Mouse (Mus musculus) MEL (cell line): ENCODE data around the gene Pitpnc1. TPM values are rescaled to one million over a fixed set of nuclear protein-coding genes. Genes with fewer than 3 reads are reported as not detected.
A peak's percentile ranks its signal among the peaks of the same experiment; 100 is the strongest.

ENCODE experiments used
- DNase-seq: peaks from one replicate; pipeline ENCODE4 v3.0.0; 2011; ENCODE audit warnings: low read depth, low spot score
- H3K27ac ChIP-seq: 2 replicates; pipeline ENCODE4 v1.5.1; 2012; ENCODE audit warnings: low read depth, mild to moderate bottlenecking, control low read depth, low read length, moderate library complexity; ENCODE audit not compliant: control insufficient read depth
- H3K27me3 ChIP-seq, 2 experiments: fragments of 150-350 bp in 1 of 2; sonication (generic) in 1 of 2; 2 replicates each; pipeline ENCODE4 v1.6.1; 2012; ENCODE audit warnings: low read length in 2 of 2, mild to moderate bottlenecking in 2 of 2, improper control_type of control experiment in 1 of 2, moderate library complexity in 1 of 2; ENCODE audit not compliant: insufficient read depth in 2 of 2, control insufficient read depth in 1 of 2
- H3K36me3 ChIP-seq, 2 experiments: 2 replicates each; pipeline ENCODE4 v1.6.1; 2012 to 2014; ENCODE audit warnings: low read length in 2 of 2, improper control_type of control experiment in 1 of 2, inconsistent platforms in 1 of 2, mild to moderate bottlenecking in 1 of 2; ENCODE audit not compliant: insufficient read depth in 2 of 2, control insufficient read depth in 1 of 2
- H3K4me1 ChIP-seq, 2 experiments: fragments of 150-350 bp in 1 of 2; sonication (generic) in 1 of 2; 2 replicates each; pipeline ENCODE4 v1.6.1; 2012; ENCODE audit warnings: low read length in 2 of 2, improper control_type of control experiment in 1 of 2, mild to moderate bottlenecking in 1 of 2; ENCODE audit not compliant: insufficient read depth in 2 of 2, control insufficient read depth in 1 of 2
- H3K4me3 ChIP-seq, 2 experiments: fragments of 150-350 bp in 1 of 2; sonication (generic) in 1 of 2; 2 replicates each; pipeline ENCODE4 v1.5.1; 2012; ENCODE audit warnings: low read depth in 2 of 2, low read length in 2 of 2, mild to moderate bottlenecking in 2 of 2, moderate library complexity in 2 of 2, control low read depth in 1 of 2, improper control_type of control experiment in 1 of 2; ENCODE audit not compliant: control insufficient read depth in 1 of 2, insufficient read depth in 1 of 2
- H3K79me2 ChIP-seq: 2 replicates; pipeline ENCODE4 v1.6.1; 2012; ENCODE audit warnings: mild to moderate bottlenecking, low read length, moderate library complexity; ENCODE audit not compliant: control insufficient read depth, poor library complexity, insufficient read depth
- H3K9ac ChIP-seq: 2 replicates; pipeline ENCODE4 v1.6.1; 2012; ENCODE audit warnings: low read depth, mild to moderate bottlenecking, control low read depth, low read length, moderate library complexity; ENCODE audit not compliant: control insufficient read depth, poor library complexity, severe bottlenecking
- H3K9me3 ChIP-seq: fragments of 150-350 bp; sonication (generic); replicated peaks from 2 replicates; pipeline ENCODE4 v1.6.1; 2012; ENCODE audit warnings: mild to moderate bottlenecking, low read length, improper control_type of control experiment, moderate library complexity; ENCODE audit not compliant: insufficient read depth
- BHLHE40 ChIP-seq: IDR thresholded peaks from 2 replicates; pipeline ENCODE4 v1.6.1; 2012; ENCODE audit warnings: low read depth, mild to moderate bottlenecking, inconsistent platforms, low read length, improper control_type of control experiment, borderline replicate concordance
- CHD1 ChIP-seq: IDR thresholded peaks from 2 replicates; pipeline ENCODE4 v1.6.1; 2012; ENCODE audit warnings: low read depth, mild to moderate bottlenecking, inconsistent platforms, low read length, improper control_type of control experiment
- GABPA ChIP-seq: IDR thresholded peaks from 2 replicates; pipeline ENCODE4 v1.6.1; 2012; ENCODE audit warnings: low read depth, mild to moderate bottlenecking, inconsistent platforms, low read length, improper control_type of control experiment, moderate library complexity
- GATA1 ChIP-seq: IDR thresholded peaks from 2 replicates; pipeline ENCODE4 v1.6.1; 2011; ENCODE audit warnings: low read depth, low read length, improper control_type of control experiment
- KAT2A ChIP-seq: conservative IDR thresholded peaks from 2 replicates; pipeline ENCODE4 v1.6.1; 2012; ENCODE audit warnings: low read depth, low read length, improper control_type of control experiment, inconsistent platforms
- MAFK ChIP-seq: IDR thresholded peaks from 2 replicates; pipeline ENCODE4 v1.6.1; 2011; ENCODE audit warnings: low read depth, mild to moderate bottlenecking, low read length, improper control_type of control experiment, borderline replicate concordance
- MAX ChIP-seq: IDR thresholded peaks from 2 replicates; pipeline ENCODE4 v1.6.1; 2011; ENCODE audit warnings: low read length, improper control_type of control experiment
- MAZ ChIP-seq: IDR thresholded peaks from 2 replicates; pipeline ENCODE4 v1.6.1; 2012; ENCODE audit warnings: low read depth, mild to moderate bottlenecking, inconsistent platforms, low read length, improper control_type of control experiment
- MEF2A ChIP-seq: IDR thresholded peaks from 2 replicates; pipeline ENCODE4 v1.6.1; 2014; ENCODE audit warnings: low read depth, mild to moderate bottlenecking, inconsistent platforms, low read length, improper control_type of control experiment; ENCODE audit not compliant: poor library complexity, insufficient replicate concordance, severe bottlenecking; ENCODE audit errors: extremely low read depth
- MXI1 ChIP-seq: IDR thresholded peaks from 2 replicates; pipeline ENCODE4 v1.6.1; 2011; ENCODE audit warnings: mild to moderate bottlenecking, low read depth, low read length, improper control_type of control experiment
- MYB ChIP-seq: IDR thresholded peaks from 2 replicates; pipeline ENCODE4 v1.6.1; 2011; ENCODE audit warnings: mild to moderate bottlenecking, low read depth, low read length, improper control_type of control experiment
- MYC ChIP-seq: IDR thresholded peaks from 2 replicates; pipeline ENCODE4 v1.6.1; 2011; ENCODE audit warnings: low read depth, mild to moderate bottlenecking, low read length, improper control_type of control experiment, moderate library complexity
- NELFE ChIP-seq: IDR thresholded peaks from 2 replicates; pipeline ENCODE4 v1.6.1; 2011; ENCODE audit warnings: low read depth, low read length, improper control_type of control experiment
- POLR2A ChIP-seq, 2 experiments: IDR thresholded peaks; 2 replicates each; pipeline ENCODE4 v1.6.1; 2011 to 2012; ENCODE audit warnings: low read length in 2 of 2, mild to moderate bottlenecking in 2 of 2, control low read depth in 1 of 2, improper control_type of control experiment in 1 of 2, low read depth in 1 of 2, moderate library complexity in 1 of 2; ENCODE audit not compliant: control insufficient read depth in 1 of 2, insufficient read depth in 1 of 2, poor library complexity in 1 of 2
- POLR2AphosphoS2 ChIP-seq: IDR thresholded peaks from 2 replicates; pipeline ENCODE4 v1.6.1; 2011; ENCODE audit warnings: low read length, improper control_type of control experiment
- POLR2AphosphoS5 ChIP-seq: IDR thresholded peaks from 2 replicates; pipeline ENCODE4 v1.6.1; 2012; ENCODE audit warnings: low read depth, borderline replicate concordance, mild to moderate bottlenecking, inconsistent platforms, low read length, moderate library complexity, mixed read lengths
- RCOR1 ChIP-seq: IDR thresholded peaks from 2 replicates; pipeline ENCODE4 v1.6.1; 2012; ENCODE audit warnings: low read depth, mild to moderate bottlenecking, inconsistent platforms, low read length, improper control_type of control experiment
- TAL1 ChIP-seq: IDR thresholded peaks from 2 replicates; pipeline ENCODE4 v1.6.1; 2012; ENCODE audit warnings: mild to moderate bottlenecking, inconsistent platforms, low read length, moderate library complexity, mixed read lengths
- UBTF ChIP-seq: IDR thresholded peaks from 2 replicates; pipeline ENCODE4 v1.6.1; 2012; ENCODE audit warnings: low read depth, mild to moderate bottlenecking, inconsistent platforms, low read length, improper control_type of control experiment, moderate library complexity, borderline replicate concordance; ENCODE audit not compliant: insufficient read depth
- USF1 ChIP-seq: IDR thresholded peaks from 2 replicates; pipeline ENCODE4 v1.6.1; 2014; ENCODE audit warnings: low read depth, mild to moderate bottlenecking, inconsistent platforms, low read length, improper control_type of control experiment, moderate library complexity
- ZKSCAN1 ChIP-seq: IDR thresholded peaks from 2 replicates; pipeline ENCODE4 v1.6.1; 2012; ENCODE audit warnings: low read depth, mild to moderate bottlenecking, inconsistent platforms, low read length, improper control_type of control experiment, moderate library complexity
- ZMIZ1 ChIP-seq: IDR thresholded peaks from 2 replicates; pipeline ENCODE4 v1.6.1; 2012; ENCODE audit warnings: low read depth, mild to moderate bottlenecking, inconsistent platforms, low read length, improper control_type of control experiment, moderate library complexity
- ZNF384 ChIP-seq: IDR thresholded peaks from 2 replicates; pipeline ENCODE4 v1.6.1; 2012; ENCODE audit warnings: low read depth, mild to moderate bottlenecking, inconsistent platforms, low read length, improper control_type of control experiment
- polyA plus RNA-seq, 2 experiments: library from polyadenylated mRNA; stranded (reverse) in 1 of 2; unstranded in 1 of 2; fragments of >175 nt in 1 of 2; fragments of >200 nt in 1 of 2; gene quantifications; 2 replicates each; pipeline versions ENCODE4 v1.2.1 to v1.2.4; 2012; ENCODE audit warnings: low replicate concordance in 2 of 2, low read depth in 1 of 2; ENCODE audit not compliant: insufficient read length in 2 of 2, insufficient read depth in 1 of 2, missing spikeins in 1 of 2
- total RNA-seq: library from RNA; depleted of rRNA; stranded (reverse); fragments of 300-350 nt; gene quantifications from 2 replicates; pipeline ENCODE4 v1.2.3, GENCODE M21; 2012

The Pitpnc1 gene
- total and polyA plus RNA-seq, 3 experiments, result 19.3 to 25.3 TPM; not detected in 1

- Histone ChIP-seq H3K9ac (peak overlapping the region; percentile 82), H3K27ac (peak overlapping the region; percentile 98)
Measured at GRCm38 (mm10) chr11:107411576-107411975, 58.9 kb downstream of the Pitpnc1 start.

GRCm38 (mm10) chr11:107410804-107411203, 59.7 kb downstream of the Pitpnc1 start:
- Histone ChIP-seq H3K27me3 (no peaks in the 10 kb centered on the region), H3K9me3 (no peaks in the 10 kb centered on the region), H3K9ac (peak overlapping the region; percentile 82), H3K36me3 (peaks cover 0 to 83% of the 10 kb centered on the region in 2 experiments; a peak in 2 of 4 replicates), H3K79me2 (peaks cover 64% of the 10 kb centered on the region), H3K4me1 (peaks cover 29 to 80% of the 10 kb centered on the region in 2 experiments), H3K4me3 (peak overlapping the region; percentile 55 to 56), H3K27ac (peak overlapping the region; percentile 98)
- TF ChIP-seq MYB, result no peak
- peak; percentile 57 for TF ChIP-seq GATA1
- peak in 1 of 2 experiments; percentile 41; a peak in 2 of 4 replicates for TF ChIP-seq POLR2A (IDR thresholded peaks at IDR 0.05; ENCODE audit: control insufficient read depth in 1 of 2, insufficient read depth in 1 of 2, low read depth in 1 of 2, low read length in 2 of 2, poor library complexity in 1 of 2)
- peak; percentile 77 for DNase-seq

More at GRCm38 (mm10) chr11:107411576-107411975, 58.9 kb downstream of the Pitpnc1 start:
- no peaks in the 10 kb centered on the region for H3K27me3 ChIP-seq
- peaks cover 61% of the 10 kb centered on the region for H3K79me2 ChIP-seq
- H3K36me3 ChIP-seq, result peaks cover 0 to 75% of the 10 kb centered on the region in 2 experiments; a peak in 2 of 4 replicates
- DNase-seq, result peak; percentile 77
- H3K9me3 ChIP-seq, result no peaks in the 10 kb centered on the region
- peak overlapping the region; percentile 55 to 56 for H3K4me3 ChIP-seq
- H3K4me1 ChIP-seq, result peaks cover 29 to 77% of the 10 kb centered on the region in 2 experiments
- TF ChIP-seq GATA1 (0 out of 2 replicates have a peak, but pooled peaks have one; percentile 41), POLR2AphosphoS5 (no peak), POLR2AphosphoS2 (no peak)

- peak overlapping the region; percentile 98 for H3K27ac ChIP-seq
- no peaks in the 10 kb centered on the region for H3K27me3 ChIP-seq
- peaks cover 0 to 82% of the 10 kb centered on the region in 2 experiments; a peak in 2 of 4 replicates for H3K36me3 ChIP-seq
- peaks cover 66% of the 10 kb centered on the region for H3K79me2 ChIP-seq
- peak; percentile 89 for DNase-seq
- peak overlapping the region; percentile 82 for H3K9ac ChIP-seq
- H3K9me3 ChIP-seq, result no peaks in the 10 kb centered on the region
- peak overlapping the region; percentile 35 to 56 for H3K4me3 ChIP-seq
- H3K4me1 ChIP-seq, result peaks cover 29 to 83% of the 10 kb centered on the region in 2 experiments
- TF ChIP-seq GABPA (no peak), GATA1 (peak; percentile 94), MYC (no peak), MAZ (no peak), USF1 (no peak), ZMIZ1 (no peak), UBTF (no peak), MEF2A (no peak), POLR2AphosphoS2 (no peak), MXI1 (no peak), ZNF384 (no peak), MAFK (no peak), ZKSCAN1 (no peak), MYB (no peak), BHLHE40 (no peak), POLR2A (IDR thresholded peaks at IDR 0.05; ENCODE audit: control insufficient read depth in 1 of 2, insufficient read depth in 1 of 2, low read depth in 1 of 2, low read length in 2 of 2, poor library complexity in 1 of 2) (peak; percentile 17 to 40; a peak in 1 of 4 replicates), RCOR1 (no peak), KAT2A (no peak), CHD1 (no peak), TAL1 (peak; percentile 83), NELFE (no peak), MAX (no peak)
Measured at GRCm38 (mm10) chr11:107410090-107410732, 60.3 kb downstream of the Pitpnc1 start.
